8 mouse cellular contexts compared by ENCODE assay signal in the genomic region with DNA sequence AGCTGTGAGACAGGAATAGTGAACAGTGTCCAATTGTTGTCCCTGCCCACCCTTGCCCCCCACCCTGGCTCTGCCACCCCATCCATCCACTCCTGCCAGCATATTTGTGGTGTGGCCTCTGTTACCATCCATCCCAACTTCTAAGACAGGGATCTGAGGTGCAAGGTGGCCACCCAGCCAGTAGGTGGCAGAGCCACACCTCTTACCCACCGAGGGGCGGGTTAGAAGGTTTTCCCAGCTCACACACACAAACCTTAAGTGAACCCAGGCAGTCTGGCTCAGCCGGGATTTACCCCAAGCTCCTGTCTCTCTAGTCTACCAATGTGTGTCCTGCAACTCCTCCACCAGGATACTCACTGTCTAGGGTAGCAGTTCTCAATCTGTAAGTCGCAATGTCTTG. TPM values are rescaled to one million over a fixed set of nuclear protein-coding genes. Genes with fewer than 3 reads are reported as not detected.
DNase-seq lines count a peak whose midpoint lies in the region; ATAC-seq and TF ChIP-seq lines count a peak whose summit lies in the region.

No protein-coding gene starts in this region.

- peak; percentile 40 for DNase-seq in hindbrain, embryonic 10.5 days (ENCODE audit: low spot score)
- DNase-seq in A20 (ENCODE audit: low read depth, low spot score) = peak; percentile 45
- DNase-seq in MN1 (ENCODE audit: low spot score) = peak; percentile 70
- peak; percentile 41 to 60 for DNase-seq in layer of hippocampus, postnatal 10 days (ENCODE audit: low spot score in 2 of 2)
- DNase-seq in stomach, postnatal 0 days (ENCODE audit: low spot score) = peak; percentile 52
- DNase-seq in right cerebral cortex, postnatal 36 days (ENCODE audit: low spot score in 2 of 2) = no peak

- H3K27ac ChIP-seq in hindbrain, embryonic 10.5 days = no peak overlapping the region
- no peak overlapping the region for H3K27ac ChIP-seq in hindbrain, embryonic 13.5 days
- H3K27ac ChIP-seq in stomach, postnatal 0 days (replicated peaks) = no peak overlapping the region

- peaks cover 9% of the 10 kb centered on the region for H3K4me1 ChIP-seq in hindbrain, embryonic 10.5 days (replicated peaks)
- H3K4me1 ChIP-seq in hindbrain, embryonic 13.5 days (replicated peaks) = peaks cover 7% of the 10 kb centered on the region; the same call in 1 of the 2 replicates
- no peaks in the 10 kb centered on the region for H3K4me1 ChIP-seq in stomach, postnatal 0 days (replicated peaks; ENCODE audit: control insufficient read depth, insufficient read depth)

- peaks cover 13% of the 10 kb centered on the region; the same call in 1 of the 2 replicates for H3K27me3 ChIP-seq in hindbrain, embryonic 10.5 days (ENCODE audit: insufficient read depth, poor library complexity, severe bottlenecking)
- peaks cover 15% of the 10 kb centered on the region; the same call in 1 of the 2 replicates for H3K27me3 ChIP-seq in hindbrain, embryonic 13.5 days
- no peaks in the 10 kb centered on the region for H3K27me3 ChIP-seq in stomach, postnatal 0 days (ENCODE audit: control insufficient read depth, insufficient read depth, low read length)

- 32% methylated on average over 4 of the region's 4 CpGs for WGBS in hindbrain, embryonic 10.5 days
- WGBS in hindbrain, embryonic 13.5 days = 32% methylated on average over 4 of the region's 4 CpGs
- WGBS in stomach, postnatal 0 days = 21% methylated on average over 4 of the region's 4 CpGs

- H3K4me2 ChIP-seq in hindbrain, embryonic 13.5 days = no peak overlapping the region
- no peak overlapping the region for H3K4me2 ChIP-seq in stomach, postnatal 0 days (replicated peaks; ENCODE audit: low read depth)

- peak; percentile 76 for TF ChIP-seq CTCF in stomach, postnatal 0 days (IDR thresholded peaks at IDR 0.05; ENCODE audit: low read depth)

- no peaks in the 10 kb centered on the region for H3K9me3 ChIP-seq in hindbrain, embryonic 10.5 days
- no peaks in the 10 kb centered on the region for H3K9me3 ChIP-seq in hindbrain, embryonic 13.5 days
- H3K9me3 ChIP-seq in stomach, postnatal 0 days (ENCODE audit: control insufficient read depth, low read length) = no peaks in the 10 kb centered on the region

- ATAC-seq in hindbrain, embryonic 13.5 days (ENCODE audit: low FRiP score) = no peak
- peak; percentile 69 for ATAC-seq in common myeloid progenitor, adult 5-6 weeks (replicated peaks; ENCODE audit: low read depth, poor library complexity, severe bottlenecking)
- no peak for ATAC-seq in stomach, postnatal 0 days (ENCODE audit: low FRiP score, low TSS enrichment)

- no peak for TF ChIP-seq EP300 in stomach, postnatal 0 days (optimal IDR thresholded peaks at IDR 0.05)

- H3K36me3 ChIP-seq in hindbrain, embryonic 10.5 days = no peaks in the 10 kb centered on the region
- H3K36me3 ChIP-seq in hindbrain, embryonic 13.5 days = no peaks in the 10 kb centered on the region
- no peaks in the 10 kb centered on the region for H3K36me3 ChIP-seq in stomach, postnatal 0 days (ENCODE audit: control insufficient read depth, insufficient read depth, low read length)

- no peak overlapping the region for H3K9ac ChIP-seq in hindbrain, embryonic 13.5 days
- no peak overlapping the region for H3K9ac ChIP-seq in stomach, postnatal 0 days (ENCODE audit: low read length)

- H3K4me3 ChIP-seq in hindbrain, embryonic 10.5 days = no peak overlapping the region
- H3K4me3 ChIP-seq in hindbrain, embryonic 13.5 days = no peak overlapping the region
- no peak overlapping the region for H3K4me3 ChIP-seq in stomach, postnatal 0 days (ENCODE audit: low read depth, low read length)

RNA-seq across cellular contexts. Expression of a gene that starts 30.5 kb away (rescaled TPM):
- 8.4 and 8.6 TPM in 2 replicates for polyA plus RNA-seq in hindbrain, embryonic 10.5 days (2016; fragmentation: Nextera tagmentation; extraction: Ambion mirVana)
- polyA plus RNA-seq in hindbrain, embryonic 13.5 days (2015; fragmentation: Nextera tagmentation; extraction: Ambion mirVana) = 6.3 and 7.0 TPM in 2 replicates
- 0.14 TPM in 1 of 2 replicates, not detected in the other for total RNA-seq in common myeloid progenitor, adult 5-6 weeks (2017)
- 10 to 100 TPM in 1 of 2 experiments, 1 to 10 TPM in 1; 9.4 to 10.2 TPM for total RNA-seq in layer of hippocampus, postnatal 10 days (2021)
- polyA plus RNA-seq in stomach, postnatal 0 days (2015; fragmentation: Nextera tagmentation; extraction: Ambion mirVana) = 0.79 and 0.80 TPM in 2 replicates

RNA-seq across cellular contexts. Expression of a gene that starts 32.3 kb away (rescaled TPM):
- 47.3 and 71.6 TPM in 2 replicates for polyA plus RNA-seq in hindbrain, embryonic 10.5 days (2016; fragmentation: Nextera tagmentation; extraction: Ambion mirVana)
- polyA plus RNA-seq in hindbrain, embryonic 13.5 days (2015; fragmentation: Nextera tagmentation; extraction: Ambion mirVana) = 25.9 and 30.6 TPM in 2 replicates
- 0.29 and 0.91 TPM in 2 replicates for total RNA-seq in common myeloid progenitor, adult 5-6 weeks (2017)
- 1 to 10 TPM; 8.6 to 8.8 TPM for total RNA-seq in layer of hippocampus, postnatal 10 days (2021)
- 47.7 and 49.5 TPM in 2 replicates for polyA plus RNA-seq in stomach, postnatal 0 days (2015; fragmentation: Nextera tagmentation; extraction: Ambion mirVana)

RNA-seq across cellular contexts. Expression of a gene that starts 56.6 kb away (rescaled TPM):
- 99.3 and 109 TPM in 2 replicates for polyA plus RNA-seq in hindbrain, embryonic 10.5 days (2016; fragmentation: Nextera tagmentation; extraction: Ambion mirVana)
- polyA plus RNA-seq in hindbrain, embryonic 13.5 days (2015; fragmentation: Nextera tagmentation; extraction: Ambion mirVana) = 80.8 and 83.5 TPM in 2 replicates
- total RNA-seq in common myeloid progenitor, adult 5-6 weeks (2017) = 31.2 and 62.2 TPM in 2 replicates
- total RNA-seq in layer of hippocampus, postnatal 10 days (2021) = 10 to 100 TPM; 51.7 to 57.0 TPM
- 29.4 and 33.6 TPM in 2 replicates for polyA plus RNA-seq in stomach, postnatal 0 days (2015; fragmentation: Nextera tagmentation; extraction: Ambion mirVana)

Comparison
In these comparisons a context has a peak if more than half of its experiments do, and no peak if none do; other contexts are left out.
1. DNase-seq: peak in hindbrain, embryonic 10.5 days (single experiment), A20 (single experiment), MN1 (single experiment), layer of hippocampus, postnatal 10 days (2 of 2) and stomach, postnatal 0 days (single experiment); none in right cerebral cortex, postnatal 36 days (0 of 2).